Mouse (Mus musculus) erythroblast, embryonic 14.5 days (primary cell): Measurements from ENCODE around the gene Vwa3a.

Experiments used
- GATA1 ChIP-seq: IDR thresholded peaks from 2 replicates; pipeline ENCODE4 v1.6.1; 2012; ENCODE audit warnings: low read length, inconsistent platforms, mixed read lengths
- TAL1 ChIP-seq: IDR thresholded peaks from 3 replicates; pipeline ENCODE4 v1.6.1; 2012; ENCODE audit warnings: low read length, inconsistent platforms, mixed read lengths

- TF ChIP-seq TAL1 (no peak), GATA1 (no peak)
Observed at GRCm38 (mm10) chr7:120699586-120699985, 39.5 kb upstream of the Vwa3a start.
